Mouse (Mus musculus): ENCODE data around the gene Kif14.

DNA sequence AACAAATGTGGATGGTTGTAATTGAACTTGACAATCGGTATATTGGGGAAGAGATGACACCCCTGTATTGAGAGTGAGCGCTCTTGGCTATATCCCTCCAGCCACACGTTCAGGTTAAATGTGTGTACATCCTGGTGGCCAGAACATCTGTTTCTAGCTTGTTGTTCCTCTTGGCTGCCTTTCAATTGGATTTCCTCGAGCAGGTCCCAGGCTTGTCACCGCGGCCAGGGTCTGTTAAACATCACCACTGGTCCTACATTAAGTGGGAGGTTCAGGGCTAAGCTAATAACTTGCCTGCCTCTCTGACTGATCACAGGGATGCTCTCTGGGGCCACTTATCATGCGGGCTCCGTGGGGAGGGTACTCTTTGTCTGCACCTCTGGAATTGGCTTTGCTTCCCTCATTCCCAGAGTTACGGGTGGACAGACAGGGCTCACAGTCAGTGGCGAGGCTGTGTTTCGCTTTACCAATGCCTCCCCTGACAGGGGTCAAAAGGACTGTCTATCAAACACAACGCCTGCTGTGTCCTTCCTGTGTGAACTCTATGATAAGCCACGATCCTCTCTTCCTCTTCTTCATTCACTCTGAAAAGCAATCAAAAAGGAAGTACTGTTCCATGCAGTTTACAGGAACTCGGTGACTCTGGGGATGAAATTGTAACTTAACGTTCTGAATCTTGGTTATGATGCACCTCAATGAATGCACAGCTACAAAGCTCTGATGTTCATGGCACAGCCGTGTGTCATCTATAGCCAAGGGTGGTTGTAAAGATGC, 111.9 kb downstream of the Kif14 start:
- TF ChIP-seq CTCF (IDR thresholded peaks at IDR 0.05; ENCODE audit: low read depth) = no peak
- no peak for TF ChIP-seq EP300 (IDR thresholded peaks at IDR 0.05; ENCODE audit: low read depth)

All from heart, postnatal 0 days (tissue).